Mouse (Mus musculus): ENCODE measurements around the gene Olfr455. TPM values are rescaled to one million over a fixed set of nuclear protein-coding genes. Genes with fewer than 3 reads are reported as not detected.

The Olfr455 gene
- polyA plus RNA-seq, 1 experiment from 2014 or later = not detected

DNA sequence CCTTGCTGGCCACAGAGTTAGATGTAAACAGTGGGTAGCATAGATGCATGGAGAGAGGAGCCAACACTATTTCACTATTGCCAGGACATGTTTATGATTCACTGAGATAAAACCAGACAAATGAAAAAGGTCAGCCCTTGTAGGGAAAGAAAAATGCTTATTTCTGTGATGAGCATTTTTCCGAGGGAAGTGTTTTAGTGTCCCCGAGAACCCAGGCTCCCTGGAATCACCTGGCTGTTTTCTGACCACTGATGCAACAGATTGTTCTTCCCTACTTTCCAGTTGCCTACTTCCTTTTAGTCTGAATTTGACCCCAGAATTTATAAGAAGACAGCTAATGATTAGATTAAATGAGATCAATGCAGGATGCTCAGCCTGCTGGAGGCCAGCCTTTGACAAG is 1.2 kb downstream of the Olfr455 start:
- Histone ChIP-seq H3K36me3 (no peaks in the 10 kb centered on the region), H3K9me3 (no peaks in the 10 kb centered on the region), H3K27me3 (no peaks in the 10 kb centered on the region), H3K4me1 (no peaks in the 10 kb centered on the region), H3K9ac (replicated peaks) (no peak overlapping the region), H3K4me3 (no peak overlapping the region), H3K4me2 (replicated peaks) (no peak overlapping the region), H3K27ac (replicated peaks) (no peak overlapping the region)
- WGBS = 91% methylated on average over 2 of the region's 2 CpGs
- no peak for ATAC-seq (replicated peaks)

DNA sequence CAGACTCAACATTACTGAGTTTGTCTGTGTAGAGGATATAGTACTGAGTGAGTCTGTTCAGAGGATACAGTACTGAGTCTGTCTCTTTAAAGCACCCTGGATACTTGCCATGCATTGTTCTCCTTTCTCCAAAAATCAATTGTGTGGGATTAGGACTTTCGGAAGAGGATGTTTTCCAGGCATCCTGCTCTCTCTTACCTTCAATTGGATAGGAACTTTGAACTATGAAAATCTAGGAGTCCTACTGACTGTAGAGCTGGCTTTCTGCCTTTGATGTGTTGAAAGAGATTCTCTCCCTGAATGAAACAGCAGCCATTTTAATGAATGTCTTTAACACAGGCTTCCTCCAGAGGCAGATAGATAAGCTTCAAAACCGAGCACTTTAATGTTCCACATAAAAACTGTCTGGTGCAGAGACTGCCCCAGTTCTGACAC is 1.9 kb downstream of the Olfr455 start:
- peak; percentile 43; the same call in 1 of the 2 replicates for ATAC-seq (replicated peaks)
- no peaks in the 10 kb centered on the region for H3K9me3 ChIP-seq
- no peak overlapping the region for H3K4me2 ChIP-seq (replicated peaks)
- no peak overlapping the region for H3K27ac ChIP-seq (replicated peaks)
- 64% methylated on average over 2 of the region's 2 CpGs for WGBS
- H3K4me3 ChIP-seq = no peak overlapping the region
- H3K36me3 ChIP-seq = no peaks in the 10 kb centered on the region
- no peaks in the 10 kb centered on the region for H3K4me1 ChIP-seq
- H3K9ac ChIP-seq (replicated peaks) = no peak overlapping the region
- H3K27me3 ChIP-seq = no peaks in the 10 kb centered on the region

DNA sequence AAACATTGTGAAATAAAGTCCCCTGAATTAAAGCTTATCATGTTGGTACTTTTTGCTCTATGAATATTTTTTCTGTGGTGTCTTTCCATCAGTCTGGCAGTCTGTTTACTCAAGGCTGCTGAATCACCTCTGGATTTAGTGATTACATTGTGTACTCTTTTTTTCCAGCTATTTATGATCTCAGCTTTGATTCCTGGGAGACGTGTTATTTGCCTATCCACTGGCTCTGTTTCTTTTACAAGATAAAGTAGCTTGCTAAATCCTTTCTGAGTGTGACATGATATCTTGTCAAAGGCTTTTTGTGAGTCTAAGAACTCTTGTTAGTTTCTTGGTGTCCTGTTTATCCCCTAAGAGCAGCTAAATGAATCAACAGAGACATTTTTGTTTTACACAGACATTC is 2.5 kb downstream of the Olfr455 start:
- no peak overlapping the region for H3K27ac ChIP-seq (replicated peaks)
- H3K9me3 ChIP-seq = no peaks in the 10 kb centered on the region
- no peaks in the 10 kb centered on the region for H3K27me3 ChIP-seq
- H3K4me2 ChIP-seq (replicated peaks) = no peak overlapping the region
- WGBS = 57% methylated on average over 1 of the region's 1 CpGs
- H3K4me1 ChIP-seq = no peaks in the 10 kb centered on the region
- no peak overlapping the region for H3K4me3 ChIP-seq
- no peak for ATAC-seq (replicated peaks)
- H3K36me3 ChIP-seq = no peaks in the 10 kb centered on the region
- no peak overlapping the region for H3K9ac ChIP-seq (replicated peaks)

DNA sequence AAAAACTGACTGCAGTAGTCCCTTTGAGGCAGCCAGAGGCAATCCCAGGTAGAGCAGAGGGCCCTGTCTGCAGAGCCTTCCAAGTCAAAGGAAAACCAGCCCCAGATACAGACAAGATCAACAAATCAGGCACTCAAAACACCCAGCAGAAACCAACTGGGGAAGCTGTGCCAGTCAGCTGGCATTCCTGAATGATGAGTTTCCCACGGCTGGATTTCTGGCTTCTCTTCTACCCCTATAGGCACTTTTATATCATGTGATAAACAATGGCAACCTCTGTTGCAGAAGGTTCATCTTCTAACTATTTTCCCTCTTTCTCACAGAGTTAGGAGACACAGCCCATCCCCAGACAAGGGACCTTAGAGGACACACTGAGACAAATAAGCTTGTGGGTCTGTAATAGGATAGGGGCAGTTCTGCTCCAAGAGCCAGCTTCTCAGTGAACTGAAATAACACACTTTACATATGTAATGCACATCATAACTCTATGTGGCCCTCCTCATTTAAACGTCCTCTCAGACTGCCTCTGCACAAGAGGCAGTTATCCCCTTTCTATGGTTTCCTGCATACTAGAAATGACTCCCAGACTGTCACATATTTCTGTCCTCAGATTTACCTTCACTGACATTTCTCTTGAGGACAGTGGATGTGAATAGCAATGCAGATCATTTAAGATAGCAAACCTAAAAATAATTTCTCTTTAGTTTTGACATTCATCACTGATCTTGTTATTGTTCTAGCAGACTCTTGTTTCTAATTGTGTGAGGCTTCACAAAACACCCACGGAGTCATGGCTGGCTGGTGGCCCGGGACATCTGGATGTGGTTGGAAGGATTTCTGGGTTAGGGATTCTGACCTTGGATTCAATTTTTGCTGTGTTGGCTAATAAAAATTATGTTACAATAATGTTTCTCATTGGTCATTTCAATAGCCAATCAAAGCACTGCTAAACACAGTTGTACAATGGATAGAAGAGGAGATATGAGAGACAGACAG is 5.1 kb downstream of the Olfr455 start:
- Histone ChIP-seq H3K4me2 (replicated peaks) (no peak overlapping the region), H3K27ac (replicated peaks) (no peak overlapping the region), H3K4me1 (no peaks in the 10 kb centered on the region), H3K27me3 (no peaks in the 10 kb centered on the region), H3K9me3 (no peaks in the 10 kb centered on the region), H3K36me3 (no peaks in the 10 kb centered on the region), H3K4me3 (no peak overlapping the region), H3K9ac (replicated peaks) (no peak overlapping the region)
- ATAC-seq (replicated peaks) = no peak
- WGBS = 82% methylated on average over 4 of the region's 4 CpGs

DNA sequence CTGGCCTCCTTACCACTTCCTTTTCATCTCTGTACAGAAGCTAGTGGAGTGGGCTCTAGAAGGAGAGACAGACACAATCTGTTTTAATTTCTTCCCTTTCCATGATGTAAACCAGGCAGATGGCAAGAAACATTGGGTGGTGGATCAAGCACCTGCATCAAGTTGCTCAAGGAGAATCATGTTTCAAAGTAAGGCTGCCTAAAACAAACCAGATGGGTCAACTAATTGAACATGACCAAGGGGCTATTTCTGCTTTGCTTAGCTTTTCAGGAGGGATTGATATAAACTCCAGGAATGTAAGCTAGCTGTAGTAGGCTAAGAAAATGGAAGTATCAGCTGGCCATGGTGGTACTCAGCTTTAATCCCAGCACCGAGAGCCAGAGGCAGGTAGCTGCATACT is 6.7 kb downstream of the Olfr455 start:
- H3K27me3 ChIP-seq = no peaks in the 10 kb centered on the region
- 83% methylated on average over 1 of the region's 1 CpGs for WGBS

DNA sequence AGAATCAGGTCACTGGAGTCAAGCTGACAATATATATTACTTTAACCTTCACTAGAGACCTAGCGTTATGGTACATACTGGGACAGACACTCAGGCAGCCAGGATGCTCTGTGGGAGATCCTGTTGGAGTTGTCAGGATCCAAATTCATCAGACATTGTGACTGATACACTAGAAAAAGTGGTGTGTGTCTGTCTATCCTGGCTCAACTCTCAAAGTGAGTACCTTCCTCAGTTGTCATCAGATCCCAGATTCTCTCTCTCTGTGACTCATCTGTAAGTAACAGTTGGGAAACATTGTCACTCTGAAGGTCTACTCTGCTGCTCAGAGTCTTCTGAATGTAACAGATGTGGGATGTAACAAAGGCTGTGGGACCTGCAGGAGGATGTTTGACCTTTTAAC is 7.7 kb downstream of the Olfr455 start:
- WGBS = 83% methylated on average over 1 of the region's 1 CpGs
- H3K4me2 ChIP-seq (replicated peaks) = no peak overlapping the region
- no peak overlapping the region for H3K4me3 ChIP-seq
- H3K27ac ChIP-seq (replicated peaks) = no peak overlapping the region
- no peaks in the 10 kb centered on the region for H3K36me3 ChIP-seq
- no peaks in the 10 kb centered on the region for H3K9me3 ChIP-seq
- ATAC-seq (replicated peaks) = no peak
- no peak overlapping the region for H3K9ac ChIP-seq (replicated peaks)
- H3K4me1 ChIP-seq = no peaks in the 10 kb centered on the region
- no peaks in the 10 kb centered on the region for H3K27me3 ChIP-seq

More for the DNA sequence above, 6.7 kb downstream of the Olfr455 start:
- Histone ChIP-seq H3K4me3 (no peak overlapping the region), H3K9me3 (no peaks in the 10 kb centered on the region), H3K36me3 (no peaks in the 10 kb centered on the region), H3K4me1 (no peaks in the 10 kb centered on the region), H3K9ac (replicated peaks) (no peak overlapping the region), H3K27ac (replicated peaks) (no peak overlapping the region), H3K4me2 (replicated peaks) (no peak overlapping the region)
- no peak for ATAC-seq (replicated peaks)

GRCm38 (mm10) chr6:42513461-42513860 is 33.9 kb downstream of the Olfr455 start:
- 90% methylated on average over 1 of the region's 1 CpGs for WGBS
- Histone ChIP-seq H3K36me3 (no peaks in the 10 kb centered on the region), H3K27ac (replicated peaks) (no peak overlapping the region), H3K9me3 (no peaks in the 10 kb centered on the region), H3K4me3 (no peak overlapping the region), H3K27me3 (no peaks in the 10 kb centered on the region), H3K9ac (replicated peaks) (no peak overlapping the region), H3K4me2 (replicated peaks) (no peak overlapping the region), H3K4me1 (no peaks in the 10 kb centered on the region)
- no peak for ATAC-seq (replicated peaks)

- H3K4me2 ChIP-seq (replicated peaks) = no peak overlapping the region
- no peak overlapping the region for H3K9ac ChIP-seq (replicated peaks)
- no peaks in the 10 kb centered on the region for H3K9me3 ChIP-seq
- no peak overlapping the region for H3K27ac ChIP-seq (replicated peaks)
- H3K27me3 ChIP-seq = no peaks in the 10 kb centered on the region
- no peaks in the 10 kb centered on the region for H3K4me1 ChIP-seq
- no peak overlapping the region for H3K4me3 ChIP-seq
- ATAC-seq (replicated peaks) = no peak
- H3K36me3 ChIP-seq = no peaks in the 10 kb centered on the region
Measured at GRCm38 (mm10) chr6:42509311-42509710, 38.1 kb downstream of the Olfr455 start.

DNA sequence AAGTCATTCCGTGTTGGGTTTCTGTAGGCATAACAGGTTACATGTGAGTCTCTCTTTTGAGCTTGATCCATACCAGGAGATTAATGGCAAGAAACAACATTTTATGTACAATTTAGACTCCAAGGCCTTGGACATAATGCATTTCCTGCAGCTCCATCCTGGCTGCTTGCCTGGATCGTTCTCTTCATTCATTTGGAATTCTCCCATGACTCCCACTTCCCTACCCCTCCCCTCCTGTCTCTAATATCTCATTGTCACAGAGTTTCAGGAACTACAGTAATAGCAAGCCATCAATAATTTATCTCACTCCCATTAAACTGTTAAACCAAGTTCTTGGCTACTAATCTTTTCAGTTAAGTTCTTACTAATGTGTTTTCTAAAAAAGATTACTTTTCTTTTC is 43.9 kb downstream of the Olfr455 start:
- H3K4me3 ChIP-seq = no peak overlapping the region
- H3K27me3 ChIP-seq = no peaks in the 10 kb centered on the region
- no peak overlapping the region for H3K9ac ChIP-seq (replicated peaks)
- 88% methylated on average over 2 of the region's 2 CpGs for WGBS
- H3K9me3 ChIP-seq = no peaks in the 10 kb centered on the region
- ATAC-seq (replicated peaks) = no peak
- H3K4me1 ChIP-seq = no peaks in the 10 kb centered on the region
- H3K36me3 ChIP-seq = no peaks in the 10 kb centered on the region
- no peak overlapping the region for H3K27ac ChIP-seq (replicated peaks)
- H3K4me2 ChIP-seq (replicated peaks) = no peak overlapping the region

GRCm38 (mm10) chr6:42489731-42490130 is 57.7 kb downstream of the Olfr455 start:
- no peak for ATAC-seq (replicated peaks)
- Histone ChIP-seq H3K9ac (replicated peaks) (no peak overlapping the region), H3K36me3 (no peaks in the 10 kb centered on the region), H3K4me1 (no peaks in the 10 kb centered on the region), H3K27me3 (no peaks in the 10 kb centered on the region), H3K4me3 (no peak overlapping the region), H3K27ac (replicated peaks) (no peak overlapping the region), H3K4me2 (replicated peaks) (no peak overlapping the region), H3K9me3 (no peaks in the 10 kb centered on the region)
- 77% methylated on average over 1 of the region's 1 CpGs for WGBS

DNA sequence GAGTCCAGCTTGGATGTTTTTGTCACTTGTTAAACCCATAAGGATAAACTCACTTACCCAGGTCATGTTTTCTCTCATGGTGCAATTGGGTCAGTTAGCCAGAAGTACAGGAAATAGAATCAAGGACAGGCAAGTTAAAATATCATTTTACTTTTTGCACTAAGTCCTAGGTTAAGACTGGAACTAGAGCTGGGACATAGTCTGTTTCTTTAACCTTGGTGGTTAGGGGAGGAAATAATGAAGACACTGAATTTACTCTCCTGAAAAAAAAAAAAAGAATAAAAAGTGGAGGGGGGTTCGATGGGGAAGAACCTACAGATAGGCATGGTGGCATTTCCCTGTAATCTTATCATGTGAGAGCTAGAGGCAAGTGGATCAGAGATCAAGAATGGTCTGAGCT is 60.3 kb downstream of the Olfr455 start, which contains the start of gene Olfr456:
Gene Olfr456, minus strand, starts transcription at position 101 of the 400 bp plus-strand sequence.
- Histone ChIP-seq H3K27ac (replicated peaks) (no peak within 1 kb of the TSS), H3K4me3 (no peak within 1 kb of the TSS), H3K36me3 (no peaks in the 10 kb centered on the region), H3K9ac (replicated peaks) (no peak within 1 kb of the TSS), H3K4me2 (replicated peaks) (no peak within 1 kb of the TSS), H3K4me1 (no peaks in the 10 kb centered on the region), H3K9me3 (no peaks in the 10 kb centered on the region), H3K27me3 (no peaks in the 10 kb centered on the region)
- ATAC-seq (replicated peaks) = no peak
- 89% methylated on average over 1 of the region's 1 CpGs for WGBS

Measured in forebrain, embryonic 15.5 days (tissue).